Mouse (Mus musculus) frontal cortex, postnatal 25 days (tissue): ENCODE measurements around the gene Ulk4.
"Not testable (repeated sequence)": the region's sequence is repeated elsewhere in the genome, so short reads cannot be mapped to it uniquely, and the experiment has no call there.

ENCODE experiments used
- DNase-seq, 2 experiments: peaks; one replicate each; pipeline ENCODE4 v3.0.0; 2022; ENCODE audit warnings: low spot score in 2 of 2

Ulk4 gene

DNA sequence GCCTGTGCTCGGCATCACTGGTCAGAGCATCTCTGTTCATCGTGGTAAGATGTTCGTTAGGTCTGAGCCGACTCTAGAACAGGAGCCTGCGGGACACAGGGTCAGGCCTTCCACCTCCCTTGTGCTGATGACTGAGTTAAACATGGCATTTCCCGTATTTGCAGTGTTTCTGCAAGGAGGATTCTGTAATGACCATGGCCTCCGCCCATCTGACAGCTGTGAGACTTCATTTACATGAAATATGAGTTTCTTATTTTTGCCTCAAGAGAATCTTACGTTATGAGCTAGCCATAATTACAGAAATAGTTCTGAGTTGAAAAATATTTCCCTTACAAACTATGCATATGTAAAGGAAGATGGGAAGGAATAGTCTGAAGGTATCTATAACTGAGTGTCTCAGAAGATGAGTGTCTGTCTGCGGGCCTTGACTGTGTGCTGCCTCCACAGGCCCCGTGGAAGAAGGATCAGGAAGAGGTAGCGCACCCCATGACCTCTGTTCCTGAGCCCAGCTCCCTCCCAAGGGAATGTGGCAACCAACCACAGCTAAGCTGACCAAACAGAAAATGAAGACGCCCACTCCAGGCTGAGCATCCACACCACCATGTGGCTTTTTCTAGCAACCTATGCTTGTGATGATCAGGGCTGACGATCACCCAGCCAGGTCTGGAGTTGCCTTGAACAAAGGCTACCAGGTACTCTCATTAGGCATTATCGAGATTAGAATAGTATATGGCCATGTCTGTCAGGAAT, 212.2 kb downstream of the Ulk4 start:
- DNase-seq: no peak

DNA sequence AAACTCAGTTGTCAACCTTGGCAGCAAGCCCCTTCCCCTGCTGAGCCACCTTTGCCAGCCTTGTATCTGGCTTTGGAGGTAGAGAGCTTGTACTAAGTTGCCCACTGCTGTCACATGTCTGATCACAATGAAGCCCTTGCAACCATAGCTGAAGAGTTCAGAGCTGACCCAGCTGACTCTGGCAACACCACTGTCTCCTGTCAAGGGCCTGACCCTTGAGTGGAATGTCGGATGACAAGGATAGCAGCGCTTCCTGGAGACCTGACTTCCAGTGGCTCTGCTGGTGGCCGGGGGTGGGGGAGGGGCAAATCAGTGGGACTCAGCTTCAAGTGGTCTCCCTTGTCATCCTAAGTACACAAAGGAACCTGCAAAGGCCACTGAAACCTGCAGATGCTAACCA, 214.3 kb downstream of the Ulk4 start:
- DNase-seq: no peak

DNA sequence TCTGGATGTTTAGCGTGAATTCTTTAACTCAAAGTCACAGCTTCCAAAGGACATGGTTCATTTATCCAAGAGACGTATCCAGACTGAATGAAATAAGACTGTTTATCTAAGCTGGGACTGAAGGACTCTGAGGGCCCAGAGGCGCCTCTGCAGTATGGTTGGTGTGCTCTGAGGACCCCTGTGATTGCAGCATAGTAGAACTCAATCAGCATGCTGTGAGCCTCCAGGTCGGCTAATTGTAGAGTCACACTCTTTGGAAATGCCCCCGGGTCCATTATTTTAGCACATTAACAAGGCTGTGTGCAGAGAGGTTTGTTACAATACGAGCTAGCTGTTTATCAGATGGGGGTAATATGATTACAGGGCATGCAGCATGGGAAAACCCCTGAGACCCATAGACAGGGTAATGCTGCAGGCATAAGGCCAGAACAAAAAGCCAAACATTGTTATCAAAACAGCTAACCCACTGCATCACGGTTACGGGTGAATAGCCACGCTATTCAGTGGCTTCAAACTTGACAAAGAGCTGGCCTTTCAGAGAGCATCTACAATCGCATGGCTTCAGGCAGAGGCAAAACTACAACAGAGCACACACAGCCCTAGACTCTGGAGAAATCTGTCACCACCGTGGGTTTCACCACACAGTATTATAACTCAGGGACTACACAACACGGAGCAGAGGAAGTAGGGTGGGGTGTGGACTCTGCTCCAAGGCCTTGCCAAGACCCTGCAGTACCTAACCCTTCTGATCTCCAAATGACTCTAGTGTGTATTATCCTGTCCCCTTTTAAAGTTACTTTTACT, 215.0 kb downstream of the Ulk4 start:
- no peak for DNase-seq

DNA sequence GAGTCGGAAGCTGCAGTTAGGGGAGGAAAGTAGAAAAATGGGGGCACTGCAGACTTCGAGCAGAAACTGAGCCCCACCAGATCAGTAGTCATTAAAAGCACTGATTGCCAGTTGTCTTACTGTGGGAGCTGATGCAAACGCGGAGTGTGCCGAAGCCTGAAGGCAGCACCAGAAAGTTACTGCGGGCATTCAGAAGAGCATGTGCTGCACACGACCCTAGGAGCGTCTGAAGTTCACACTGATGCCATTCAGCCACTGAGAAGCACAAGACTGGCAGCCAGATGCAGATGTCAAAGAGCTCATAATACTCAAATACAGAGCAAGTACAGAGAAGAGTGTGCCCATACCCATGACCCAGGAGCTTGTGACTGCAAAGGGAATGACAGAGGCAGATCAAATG, 216.7 kb downstream of the Ulk4 start:
- no peak for DNase-seq

DNA sequence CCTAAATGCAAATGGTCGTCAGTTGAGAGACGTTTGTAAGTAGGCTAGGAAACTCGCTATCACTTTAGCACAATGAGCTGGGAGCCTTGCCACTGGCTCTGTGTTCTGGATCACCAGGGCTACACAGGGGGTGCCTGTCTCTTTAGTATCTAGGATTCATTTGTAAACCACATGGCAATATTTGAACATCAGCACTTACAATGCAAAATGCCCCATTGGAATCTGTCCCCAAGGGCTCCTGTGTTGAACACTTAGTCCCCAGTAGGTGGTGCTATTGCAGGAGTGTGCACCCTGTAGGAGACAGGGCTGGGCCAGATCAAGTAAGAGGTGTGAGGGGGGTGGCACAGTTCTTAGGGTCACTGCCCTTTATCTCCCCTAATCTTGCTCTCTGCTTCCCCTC, 217.7 kb downstream of the Ulk4 start:
- no peak for DNase-seq

DNA sequence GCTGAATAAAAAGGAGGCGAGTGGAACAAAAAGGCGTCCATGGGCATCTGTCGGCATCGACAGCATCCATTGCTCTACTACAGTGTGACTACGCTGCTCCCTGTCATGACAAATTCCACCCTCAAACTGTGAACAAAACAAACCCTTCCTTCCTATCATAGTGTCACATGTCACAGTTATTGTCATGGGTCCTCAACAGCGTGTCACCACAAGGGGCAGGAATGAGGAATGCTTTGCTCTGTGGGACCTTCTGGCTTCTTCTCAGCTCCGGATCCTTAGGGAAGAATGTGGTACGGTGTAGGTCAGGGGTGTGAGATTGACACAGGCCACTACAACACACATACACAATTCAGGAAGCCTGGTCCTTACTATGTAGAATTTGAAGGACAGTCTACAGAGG, 218.5 kb downstream of the Ulk4 start:
- no peak for DNase-seq

DNA sequence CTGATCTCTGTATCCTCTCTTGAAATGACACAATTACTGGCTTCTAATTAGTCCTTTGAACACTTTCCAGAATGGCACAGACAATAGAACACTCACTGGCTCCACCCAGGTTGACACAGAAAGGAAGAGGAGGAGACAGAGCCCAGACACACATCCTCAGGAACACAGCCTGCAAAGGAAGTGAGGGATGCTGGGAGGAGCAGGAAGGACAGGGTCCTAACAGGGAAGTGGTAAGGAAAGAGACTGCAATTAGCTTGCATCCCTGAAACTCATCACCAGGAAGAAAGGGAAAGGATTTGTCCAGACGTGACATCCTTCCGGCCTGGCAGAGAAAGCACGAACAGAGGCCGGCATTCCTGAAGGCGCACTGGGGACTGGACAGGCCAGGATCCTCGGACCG, 218.9 kb downstream of the Ulk4 start:
- no peak for DNase-seq

DNA sequence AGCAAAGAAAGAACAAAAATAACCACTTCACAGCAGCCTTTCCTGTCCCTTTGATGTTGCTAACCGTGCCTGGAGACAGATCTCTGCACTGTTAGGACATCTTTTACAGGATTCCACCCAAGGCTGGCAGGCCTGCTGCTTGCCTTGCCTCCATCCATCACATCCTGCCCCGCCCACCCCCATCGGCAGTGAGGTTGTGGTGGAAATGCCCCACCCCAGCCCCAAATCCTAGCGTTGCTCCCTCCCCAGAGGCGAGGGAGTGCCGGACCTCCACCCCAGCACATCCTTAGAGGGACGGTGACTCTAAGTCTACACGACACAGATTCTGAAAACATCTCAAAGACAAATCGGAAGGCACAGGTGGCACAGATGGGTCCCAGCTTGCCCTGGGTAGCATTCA, 219.6 kb downstream of the Ulk4 start:
- DNase-seq: no peak

DNA sequence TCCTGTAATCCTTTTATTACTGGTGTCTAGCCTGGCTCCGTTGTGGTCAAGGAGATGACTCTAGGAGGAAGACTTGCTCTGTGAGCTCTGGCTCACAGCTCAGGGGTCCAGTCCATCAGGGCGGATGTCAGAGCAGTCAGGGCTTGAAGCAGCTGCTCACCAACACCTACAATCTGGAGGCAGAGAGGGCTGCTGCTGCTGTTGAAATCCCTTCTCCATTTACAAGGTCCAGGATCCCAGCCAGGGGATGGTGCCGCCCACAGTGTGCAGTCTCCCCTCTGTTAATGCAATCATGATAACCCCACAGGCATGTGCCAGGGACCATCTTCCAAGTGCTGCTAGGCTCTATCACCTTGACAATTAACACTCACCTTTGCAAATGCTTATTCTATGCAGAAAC, 220.5 kb downstream of the Ulk4 start:
- no peak for DNase-seq

DNA sequence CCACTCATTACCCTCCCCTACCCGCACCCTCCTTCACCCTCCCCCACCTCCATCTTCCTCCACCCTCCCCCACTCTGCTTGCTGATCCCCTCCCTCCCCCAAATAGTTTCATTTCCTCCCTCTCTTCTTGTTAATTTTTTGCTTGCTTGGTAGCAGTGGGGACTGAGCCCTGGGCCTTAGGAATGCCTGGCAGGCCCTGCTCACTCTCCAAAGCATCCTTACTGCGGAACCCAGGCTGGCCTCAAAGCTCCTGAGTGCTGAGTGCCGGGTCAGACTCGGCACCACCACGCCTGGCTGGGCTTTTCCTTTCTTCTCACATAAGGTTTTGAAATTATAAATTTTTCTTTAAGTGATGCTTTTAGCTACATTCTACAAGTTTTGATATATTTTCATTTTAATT, 221.0 kb downstream of the Ulk4 start:
- DNase-seq: no peak

DNA sequence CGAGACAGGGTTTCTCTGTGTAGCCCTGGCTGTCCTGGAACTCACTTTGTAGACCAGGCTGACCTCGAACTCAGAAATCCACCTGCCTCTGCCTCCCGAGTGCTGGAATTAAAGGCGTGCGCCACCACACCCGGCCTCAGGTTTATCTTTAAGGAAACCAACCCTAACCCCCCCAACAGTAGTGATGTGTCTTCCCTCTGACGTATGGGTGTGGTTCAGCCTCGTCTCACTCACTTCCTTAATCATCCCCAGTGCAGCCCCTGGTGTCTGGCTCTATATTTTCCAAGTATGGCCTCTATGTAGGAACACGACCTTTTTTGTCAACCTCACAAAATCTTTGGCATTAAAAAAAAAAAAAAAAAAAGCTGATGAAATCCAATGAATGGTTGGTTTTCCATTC, 231.3 kb downstream of the Ulk4 start:
- DNase-seq: not testable (repeated sequence)

DNA sequence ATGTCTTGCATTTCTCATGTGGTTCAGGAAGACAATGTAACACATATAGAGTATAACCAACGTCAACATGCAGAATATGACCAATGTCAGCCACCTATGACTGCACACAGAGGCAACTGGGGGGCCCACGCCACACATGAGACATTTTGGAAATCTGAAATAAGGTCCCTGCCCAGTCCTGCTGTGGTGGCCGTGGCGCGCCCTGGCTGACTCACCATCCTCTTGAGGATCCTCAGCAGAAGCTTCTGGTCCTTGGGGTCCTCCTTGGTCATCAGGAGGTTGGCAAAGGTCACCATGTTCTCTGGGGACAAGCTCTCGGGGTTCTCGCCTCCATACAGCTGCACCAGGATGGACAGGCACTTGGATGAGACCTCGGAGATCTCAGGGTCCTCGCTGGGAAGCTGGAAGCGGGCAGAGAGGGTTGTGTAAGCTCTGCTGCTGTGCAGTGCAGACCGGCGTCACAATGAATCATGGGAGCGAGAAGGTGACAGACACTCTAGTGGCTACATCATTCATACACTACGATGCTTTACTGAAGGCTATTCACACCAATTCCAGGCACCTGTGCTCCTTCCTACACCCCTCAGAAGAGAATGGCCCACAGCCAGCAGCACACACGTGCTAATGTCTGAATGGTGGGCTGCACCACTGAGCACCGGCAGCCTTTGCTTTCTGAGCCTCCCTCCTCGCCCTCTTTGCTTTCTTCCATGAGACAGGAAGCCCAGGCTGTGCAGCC, 232.4 kb downstream of the Ulk4 start:
- DNase-seq: no peak

DNA sequence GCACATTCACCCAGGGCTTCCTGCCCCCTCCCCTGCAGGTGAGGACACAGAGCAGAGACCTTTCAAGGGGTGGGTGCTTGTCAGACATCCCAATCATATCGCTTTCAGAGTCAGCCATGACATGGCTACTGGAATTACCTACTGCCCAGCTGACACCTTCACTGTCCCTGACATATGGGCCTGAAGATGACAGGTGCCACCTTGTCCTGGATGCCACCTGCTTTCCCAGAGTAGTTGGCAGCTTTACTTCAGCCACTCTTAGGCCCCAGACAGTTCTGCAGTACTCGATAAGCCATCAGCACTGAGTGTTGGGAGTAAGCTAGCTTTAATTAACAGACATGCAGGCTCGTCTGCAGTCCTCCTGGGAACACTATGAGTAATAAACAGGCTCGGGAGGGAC, 234.0 kb downstream of the Ulk4 start:
- no peak for DNase-seq

DNA sequence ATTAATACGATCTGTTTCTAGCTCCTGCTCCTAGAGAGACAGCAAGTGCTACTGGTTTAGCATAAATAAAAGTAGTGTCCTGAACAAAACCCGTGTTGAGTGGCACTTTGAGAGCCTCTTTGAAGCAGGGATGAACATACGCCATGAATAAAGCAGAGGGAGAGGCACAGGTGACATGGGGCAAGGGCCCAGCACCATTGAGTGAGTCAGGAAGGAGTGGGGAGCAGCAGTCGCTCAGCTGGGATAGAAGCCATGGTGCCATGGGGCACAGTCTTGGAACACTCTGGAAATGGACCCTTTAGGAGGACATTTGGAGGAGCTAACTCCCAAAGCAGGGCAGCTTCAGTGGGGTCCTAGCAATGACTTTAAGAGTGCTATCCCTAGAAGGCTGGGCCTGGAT, 238.6 kb downstream of the Ulk4 start:
- DNase-seq: no peak

DNA sequence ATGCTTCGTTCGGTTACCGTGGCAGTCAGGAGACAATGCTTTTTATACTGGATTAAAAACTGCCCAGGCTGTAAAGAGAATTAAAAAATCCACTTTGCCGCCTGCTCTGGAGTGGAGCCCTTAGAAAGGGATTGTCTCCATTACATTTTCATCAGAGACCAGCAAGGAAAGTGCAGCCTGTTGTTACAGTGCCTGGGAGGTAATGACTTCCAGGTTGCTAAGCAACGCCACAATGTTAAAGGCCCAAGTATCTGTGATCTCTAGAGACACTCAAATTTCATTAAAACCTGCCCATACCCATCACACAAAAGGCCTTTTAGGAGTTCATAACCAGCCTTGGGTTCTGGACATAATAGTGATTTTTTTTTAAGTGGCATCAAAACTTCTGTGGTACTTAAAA, 239.0 kb downstream of the Ulk4 start:
- no peak for DNase-seq

DNA sequence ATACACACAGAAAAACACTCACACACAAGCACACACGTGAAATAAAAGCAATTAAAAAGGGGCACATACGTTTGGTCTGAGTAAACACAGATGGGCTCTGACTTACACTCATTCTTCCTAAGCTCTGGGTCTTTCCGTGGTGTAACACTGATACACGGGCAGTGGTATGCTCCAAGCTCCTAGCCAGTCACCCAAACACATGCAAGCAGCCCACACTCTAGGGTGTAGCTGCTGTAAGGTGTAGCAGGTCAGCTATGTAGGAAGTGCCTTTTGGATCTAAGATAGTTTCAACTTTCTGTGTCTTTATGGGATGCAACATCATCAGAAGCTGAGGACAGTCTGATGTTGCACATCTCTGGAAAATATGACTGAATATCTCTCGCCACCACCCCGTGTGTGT, 241.7 kb downstream of the Ulk4 start:
- no peak for DNase-seq

DNA sequence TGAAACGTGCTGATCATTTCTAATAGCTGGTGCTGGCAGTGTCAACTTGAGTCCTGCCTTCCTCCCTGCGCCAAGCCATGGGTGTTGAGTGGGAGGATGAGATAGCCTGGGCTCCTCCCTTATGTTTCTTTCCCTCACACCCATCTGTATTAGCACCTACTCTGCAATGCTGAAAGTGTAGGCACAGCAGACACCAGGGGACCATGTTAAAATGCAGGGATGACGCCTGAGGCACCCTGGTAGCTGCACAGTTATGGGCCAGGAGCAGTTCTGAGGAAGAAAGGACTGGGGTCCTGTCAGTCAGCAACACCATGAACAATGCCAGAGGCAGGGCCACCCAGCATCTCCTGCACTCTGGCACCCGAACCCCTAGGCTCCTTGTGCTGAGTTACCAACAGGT, 243.4 kb downstream of the Ulk4 start:
- no peak for DNase-seq

DNA sequence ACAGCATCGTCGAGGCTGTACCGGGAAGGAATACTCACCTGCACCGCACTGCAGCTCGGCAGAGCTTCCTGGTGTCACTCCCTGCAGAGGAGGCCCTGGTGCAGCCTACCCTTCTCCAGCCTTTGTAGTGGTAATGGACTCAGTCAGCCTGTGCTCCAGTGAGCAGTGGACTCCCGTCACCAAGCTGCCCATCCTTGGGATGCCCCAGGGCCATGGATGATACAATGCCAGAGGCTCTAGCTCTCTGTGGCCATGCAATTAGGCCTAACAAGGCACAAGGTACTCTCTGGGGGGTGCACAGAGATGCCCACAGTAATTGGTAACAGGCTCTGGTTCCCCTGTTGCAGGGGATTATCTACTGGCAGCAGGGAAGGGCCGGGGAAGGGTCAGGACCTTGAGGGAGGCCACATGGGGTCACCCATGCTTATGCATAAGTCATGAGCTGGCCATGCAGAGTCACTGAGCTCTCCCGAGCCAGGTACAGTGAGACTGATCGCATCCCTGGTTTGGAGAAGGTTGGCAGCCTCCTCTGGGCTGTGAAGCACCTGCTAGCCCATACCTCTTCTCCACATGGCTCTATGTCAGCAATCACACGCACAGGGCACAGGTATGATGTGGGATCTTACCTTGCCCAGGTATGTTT, 244.6 kb downstream of the Ulk4 start:
- no peak for DNase-seq

DNA sequence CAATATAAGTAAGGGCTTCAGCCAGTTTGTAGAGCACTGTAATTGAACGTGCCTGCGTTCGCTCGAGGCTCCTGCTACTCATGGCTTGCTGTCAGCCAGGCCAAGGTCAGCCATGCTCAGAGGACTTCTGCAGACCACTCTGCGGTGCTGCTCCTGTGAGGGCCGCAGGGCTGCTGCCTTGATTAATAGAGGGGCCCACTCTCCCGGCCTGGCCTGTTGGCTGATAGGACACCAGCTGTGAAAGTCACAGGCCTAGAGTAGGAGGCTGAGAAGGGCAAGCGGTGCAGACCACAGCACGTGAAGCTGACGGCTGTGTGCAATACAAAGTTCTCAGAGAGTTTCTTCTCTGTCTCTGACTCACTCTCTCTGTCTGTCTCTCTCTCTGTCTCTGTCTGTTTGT, 246.0 kb downstream of the Ulk4 start:
- no peak for DNase-seq

DNA sequence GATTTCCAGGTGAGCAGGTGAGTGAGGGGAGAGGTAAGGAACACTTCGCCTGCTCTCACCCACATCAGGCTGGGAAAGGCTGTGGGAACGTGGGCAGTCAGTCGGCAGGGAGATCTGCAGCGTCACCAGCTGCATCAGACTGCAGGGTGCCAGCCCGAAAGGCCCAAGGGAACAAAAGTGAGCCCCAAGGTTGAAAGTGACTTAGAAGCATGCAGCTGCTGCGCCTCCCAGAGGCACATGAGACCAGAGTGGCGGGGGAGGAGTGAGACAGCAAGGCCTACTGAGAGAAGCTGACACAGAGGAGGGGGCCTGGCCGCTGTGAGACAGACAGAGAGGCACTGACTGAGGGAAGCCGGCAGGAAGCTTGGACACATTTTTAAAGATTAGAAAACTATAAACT, 247.2 kb downstream of the Ulk4 start:
- no peak for DNase-seq

DNA sequence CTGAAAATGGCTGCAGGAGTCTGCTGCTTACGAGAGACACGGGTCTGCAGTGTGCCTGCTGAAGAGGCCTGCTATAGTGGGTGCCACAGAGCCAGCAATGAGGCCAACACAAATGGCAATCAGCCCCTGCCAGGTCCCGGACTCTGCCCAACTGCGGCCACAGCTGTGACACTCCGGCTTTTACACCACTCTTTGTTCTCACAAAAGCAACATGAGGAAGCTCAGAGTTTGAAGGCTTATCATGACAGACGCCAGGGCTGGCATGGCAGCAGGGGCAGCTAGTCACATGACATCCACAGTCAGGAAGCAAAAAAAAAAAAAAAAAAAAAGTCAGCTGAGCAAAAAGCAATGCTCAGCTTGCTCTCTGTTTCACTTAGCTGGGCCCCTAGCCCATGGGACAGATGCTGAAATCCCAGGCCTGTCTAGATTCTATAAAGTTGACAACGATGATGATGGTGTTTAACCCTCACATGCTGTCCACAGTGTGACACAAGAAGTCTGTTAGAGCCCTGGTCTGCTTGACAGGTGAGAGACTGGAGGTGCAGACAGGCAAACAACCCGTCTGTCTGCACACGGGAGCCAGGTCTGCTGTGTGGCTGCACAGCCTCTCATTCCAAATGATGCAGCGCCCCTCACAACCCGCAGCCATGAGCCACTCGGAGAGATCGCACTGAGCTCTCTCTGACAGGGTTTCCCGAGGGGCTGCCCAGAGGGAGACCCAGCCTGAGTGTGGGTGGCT, 253.3 kb downstream of the Ulk4 start:
- no peak for DNase-seq

DNA sequence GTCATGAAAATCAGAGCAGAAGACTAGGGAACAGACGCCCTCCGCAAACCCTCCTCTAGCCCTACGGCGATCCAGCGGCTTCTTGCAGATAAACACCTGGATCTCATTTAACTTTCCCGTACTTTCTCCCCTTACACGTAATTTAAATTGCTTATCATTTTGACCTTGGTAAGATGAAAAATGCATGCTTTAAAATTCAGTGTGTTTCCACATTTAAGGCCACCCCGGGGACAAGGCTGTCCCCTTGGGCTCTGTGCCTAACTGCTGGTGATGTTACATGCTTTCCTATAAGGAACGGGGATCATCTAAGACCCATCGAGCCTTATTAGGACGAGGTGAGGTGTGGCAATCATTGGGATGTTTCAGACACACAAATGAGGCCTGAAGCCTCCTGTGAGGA, 256.6 kb downstream of the Ulk4 start:
- DNase-seq: no peak
